Mouse (Mus musculus): Measurements from ENCODE around the gene Glod4. TPM values are rescaled to one million over a fixed set of nuclear protein-coding genes. Genes with fewer than 3 reads are reported as not detected.

The Glod4 gene
- polyA plus RNA-seq, 1 experiment from 2014 or later: 111 TPM

GRCm38 (mm10) chr11:76099193-76099975, 144.1 kb downstream of the Glod4 start:
- Histone ChIP-seq H3K36me3 (peaks cover 9% of the 10 kb centered on the region), H3K27me3 (replicated peaks) (no peaks in the 10 kb centered on the region), H3K4me3 (no peak overlapping the region), H3K4me2 (no peak overlapping the region), H3K4me1 (replicated peaks) (peaks cover 25% of the 10 kb centered on the region), H3K27ac (ENCODE audit: poor library complexity, severe bottlenecking) (0 out of 2 replicates have a peak overlapping the region, but pooled peaks have one; percentile 4), H3K9me3 (replicated peaks) (no peaks in the 10 kb centered on the region), H3K9ac (no peak overlapping the region)
- 57% methylated on average over 4 of the region's 4 CpGs for WGBS
- no peak for ATAC-seq (ENCODE audit: insufficient number of reproducible peaks, low FRiP score)

DNA sequence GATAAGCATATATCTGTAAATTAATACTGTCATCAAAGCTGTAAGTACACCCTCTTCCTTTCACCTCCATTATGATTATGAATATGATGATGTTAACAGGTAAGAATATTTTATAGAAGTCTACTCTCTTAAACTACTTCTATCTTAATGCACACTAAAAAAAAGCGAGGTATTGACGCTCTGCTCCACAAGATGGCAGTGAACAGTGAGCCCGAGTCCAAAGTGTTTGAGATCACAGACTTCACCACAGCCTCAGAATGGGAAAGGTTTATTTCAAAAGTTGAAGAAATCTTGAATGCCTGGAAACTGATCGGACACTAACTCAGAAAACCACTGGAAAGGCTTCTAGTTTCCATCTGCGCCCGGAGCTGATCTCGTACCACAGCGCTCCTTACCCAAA, 149.9 kb downstream of the Glod4 start:
- Histone ChIP-seq H3K4me1 (replicated peaks) (no peaks in the 10 kb centered on the region), H3K9me3 (replicated peaks) (no peaks in the 10 kb centered on the region), H3K9ac (no peak overlapping the region), H3K4me3 (no peak overlapping the region), H3K36me3 (peaks cover 26% of the 10 kb centered on the region), H3K27ac (ENCODE audit: poor library complexity, severe bottlenecking) (no peak overlapping the region), H3K4me2 (no peak overlapping the region), H3K27me3 (replicated peaks) (no peaks in the 10 kb centered on the region)
- no peak for ATAC-seq (ENCODE audit: insufficient number of reproducible peaks, low FRiP score)
- 81% methylated on average over 8 of the region's 8 CpGs for WGBS

DNA sequence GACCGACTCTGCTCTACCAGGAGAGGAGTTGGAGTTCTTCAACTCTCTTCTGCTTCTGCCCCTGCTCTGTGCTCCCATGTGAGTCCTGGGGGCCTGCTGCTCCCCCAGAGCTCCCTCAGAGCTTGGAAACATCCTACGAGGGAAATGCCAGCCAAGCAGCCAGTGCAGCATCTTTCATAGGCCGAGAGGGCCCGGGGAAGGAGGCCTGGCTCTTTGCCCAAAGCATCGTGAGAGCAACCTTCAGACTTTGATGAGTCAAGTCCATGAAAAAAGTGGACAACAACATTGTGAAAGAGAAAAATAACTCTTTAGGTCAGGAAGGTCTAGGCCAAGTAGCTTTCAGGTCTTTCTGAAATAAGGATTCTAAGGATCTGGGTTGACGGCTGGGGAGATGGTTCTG, 153.7 kb downstream of the Glod4 start:
- peaks cover 37% of the 10 kb centered on the region for H3K36me3 ChIP-seq
- H3K4me1 ChIP-seq (replicated peaks): 0 out of 2 replicates have a peak, but pooled peaks cover 4% of the 10 kb centered on the region
- H3K4me3 ChIP-seq: no peak overlapping the region
- WGBS: 78% methylated on average over 6 of the region's 6 CpGs
- H3K9me3 ChIP-seq (replicated peaks): no peaks in the 10 kb centered on the region
- H3K27ac ChIP-seq (ENCODE audit: poor library complexity, severe bottlenecking): no peak overlapping the region
- no peaks in the 10 kb centered on the region for H3K27me3 ChIP-seq (replicated peaks)
- no peak for ATAC-seq (ENCODE audit: insufficient number of reproducible peaks, low FRiP score)
- no peak overlapping the region for H3K4me2 ChIP-seq
- no peak overlapping the region for H3K9ac ChIP-seq

- Histone ChIP-seq H3K4me3 (no peak overlapping the region), H3K36me3 (peaks cover 37% of the 10 kb centered on the region), H3K27ac (ENCODE audit: poor library complexity, severe bottlenecking) (no peak overlapping the region), H3K27me3 (replicated peaks) (no peaks in the 10 kb centered on the region), H3K4me1 (replicated peaks) (peaks cover 9% of the 10 kb centered on the region; the same call in 1 of the 2 replicates), H3K4me2 (no peak overlapping the region), H3K9ac (no peak overlapping the region), H3K9me3 (replicated peaks) (no peaks in the 10 kb centered on the region)
- WGBS: 73% methylated on average over 4 of the region's 4 CpGs
- no peak for ATAC-seq (ENCODE audit: insufficient number of reproducible peaks, low FRiP score)
Measured at GRCm38 (mm10) chr11:76088506-76088905, 155.0 kb downstream of the Glod4 start.

GRCm38 (mm10) chr11:76085898-76086591, 157.5 kb downstream of the Glod4 start:
- 66% methylated on average over 5 of the region's 5 CpGs for WGBS
- H3K36me3 ChIP-seq: peaks cover 43% of the 10 kb centered on the region
- H3K4me1 ChIP-seq (replicated peaks): peaks cover 9% of the 10 kb centered on the region; the same call in 1 of the 2 replicates

DNA sequence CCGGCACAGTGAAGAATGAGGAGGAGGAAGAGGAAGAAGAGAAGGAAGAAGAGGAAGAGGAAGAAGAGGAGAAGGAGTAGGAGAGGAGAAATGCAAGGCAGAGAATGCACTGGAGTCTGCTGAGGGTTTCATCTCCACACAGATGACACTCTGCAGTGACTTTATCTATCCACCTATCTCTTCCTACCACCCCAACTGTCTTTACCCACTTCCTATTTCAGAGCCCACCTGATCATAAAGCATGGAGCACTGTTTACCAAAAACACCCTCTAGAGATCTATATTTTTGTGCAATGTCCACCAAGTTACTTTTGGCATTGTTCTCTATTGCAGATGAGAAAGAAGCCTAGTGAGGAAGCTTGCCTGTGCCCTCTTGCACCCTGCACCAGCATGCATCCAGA, 158.6 kb downstream of the Glod4 start:
- H3K27ac ChIP-seq (ENCODE audit: poor library complexity, severe bottlenecking): no peak overlapping the region
- H3K4me3 ChIP-seq: no peak overlapping the region
- no peak overlapping the region for H3K4me2 ChIP-seq
- peaks cover 9% of the 10 kb centered on the region; the same call in 1 of the 2 replicates for H3K4me1 ChIP-seq (replicated peaks)
- 95% methylated on average over 1 of the region's 1 CpGs for WGBS
- no peaks in the 10 kb centered on the region for H3K9me3 ChIP-seq (replicated peaks)
- peaks cover 49% of the 10 kb centered on the region for H3K36me3 ChIP-seq
- no peak overlapping the region for H3K9ac ChIP-seq
- H3K27me3 ChIP-seq (replicated peaks): no peaks in the 10 kb centered on the region
- no peak for ATAC-seq (ENCODE audit: insufficient number of reproducible peaks, low FRiP score)

More at GRCm38 (mm10) chr11:76085898-76086591, 157.5 kb downstream of the Glod4 start:
- no peak overlapping the region for H3K27ac ChIP-seq (ENCODE audit: poor library complexity, severe bottlenecking)
- no peak for ATAC-seq (ENCODE audit: insufficient number of reproducible peaks, low FRiP score)
- no peak overlapping the region for H3K4me3 ChIP-seq
- no peaks in the 10 kb centered on the region for H3K9me3 ChIP-seq (replicated peaks)
- H3K9ac ChIP-seq: no peak overlapping the region
- H3K27me3 ChIP-seq (replicated peaks): no peaks in the 10 kb centered on the region
- H3K4me2 ChIP-seq: no peak overlapping the region

DNA sequence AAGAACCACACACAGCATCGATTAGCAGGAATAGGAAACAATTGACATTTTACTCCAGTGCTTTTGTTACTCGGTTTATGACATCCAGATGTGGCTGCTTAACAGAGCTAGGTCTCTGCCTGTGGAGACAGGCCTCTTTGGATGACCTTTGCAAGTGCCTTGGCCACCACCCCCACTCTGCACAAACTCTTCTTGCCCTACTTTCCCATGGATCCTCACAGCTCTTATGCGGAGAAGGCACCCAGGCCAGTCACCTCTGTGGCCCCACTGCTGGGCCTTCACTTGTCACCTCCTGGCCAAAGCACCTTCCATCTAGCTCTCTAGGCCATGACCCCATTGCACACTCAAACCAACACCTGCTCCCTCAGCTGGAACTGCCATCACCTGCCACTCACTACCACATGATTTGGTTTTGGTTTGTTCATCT, 159.6 kb downstream of the Glod4 start:
- peaks cover 52% of the 10 kb centered on the region for H3K36me3 ChIP-seq
- ATAC-seq (ENCODE audit: insufficient number of reproducible peaks, low FRiP score): no peak
- H3K27ac ChIP-seq (ENCODE audit: poor library complexity, severe bottlenecking): no peak overlapping the region
- H3K4me1 ChIP-seq (replicated peaks): peaks cover 9% of the 10 kb centered on the region; the same call in 1 of the 2 replicates
- H3K9me3 ChIP-seq (replicated peaks): no peaks in the 10 kb centered on the region
- H3K4me2 ChIP-seq: no peak overlapping the region
- no peak overlapping the region for H3K9ac ChIP-seq
- no peaks in the 10 kb centered on the region for H3K27me3 ChIP-seq (replicated peaks)
- 78% methylated on average over 3 of the region's 3 CpGs for WGBS
- no peak overlapping the region for H3K4me3 ChIP-seq

GRCm38 (mm10) chr11:76081048-76081640, 162.4 kb downstream of the Glod4 start:
- no peak overlapping the region for H3K4me3 ChIP-seq
- 82% methylated on average over 6 of the region's 6 CpGs for WGBS
- ATAC-seq (ENCODE audit: insufficient number of reproducible peaks, low FRiP score): no peak
- H3K27me3 ChIP-seq (replicated peaks): no peaks in the 10 kb centered on the region
- H3K36me3 ChIP-seq: peaks cover 42% of the 10 kb centered on the region
- H3K27ac ChIP-seq (ENCODE audit: poor library complexity, severe bottlenecking): no peak overlapping the region
- peaks cover 6% of the 10 kb centered on the region; the same call in 1 of the 2 replicates for H3K4me1 ChIP-seq (replicated peaks)
- no peak overlapping the region for H3K9ac ChIP-seq
- no peak overlapping the region for H3K4me2 ChIP-seq
- H3K9me3 ChIP-seq (replicated peaks): no peaks in the 10 kb centered on the region

- Histone ChIP-seq H3K4me2 (no peak overlapping the region), H3K9me3 (replicated peaks) (no peaks in the 10 kb centered on the region), H3K4me1 (replicated peaks) (peaks cover 6% of the 10 kb centered on the region; the same call in 1 of the 2 replicates), H3K27me3 (replicated peaks) (no peaks in the 10 kb centered on the region), H3K9ac (no peak overlapping the region), H3K27ac (ENCODE audit: poor library complexity, severe bottlenecking) (no peak overlapping the region), H3K36me3 (peaks cover 40% of the 10 kb centered on the region), H3K4me3 (no peak overlapping the region)
- 73% methylated on average over 2 of the region's 2 CpGs for WGBS
- ATAC-seq (ENCODE audit: insufficient number of reproducible peaks, low FRiP score): no peak
Measured at GRCm38 (mm10) chr11:76080293-76080692, 163.2 kb downstream of the Glod4 start.

DNA sequence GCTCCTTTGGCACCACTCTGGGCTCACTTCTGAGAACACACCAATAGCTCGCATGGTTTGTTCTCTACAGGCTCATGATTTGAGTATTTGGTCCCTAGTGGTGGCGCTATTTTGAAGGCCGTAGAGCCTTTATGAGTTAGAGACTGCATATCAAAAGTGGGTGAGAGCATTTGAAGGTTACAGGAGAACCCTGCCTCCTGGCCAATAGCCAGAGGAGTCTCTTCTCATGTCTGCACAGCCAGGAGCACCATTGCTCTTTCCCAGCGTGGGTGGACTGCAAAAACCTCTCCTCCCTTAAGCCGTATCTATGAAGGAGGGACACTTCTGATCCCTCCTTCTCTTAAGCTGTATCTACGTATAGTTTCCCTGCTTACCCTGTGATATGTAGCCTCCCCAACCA, 166.2 kb downstream of the Glod4 start:
- Histone ChIP-seq H3K9me3 (replicated peaks) (no peaks in the 10 kb centered on the region), H3K27ac (ENCODE audit: poor library complexity, severe bottlenecking) (no peak overlapping the region), H3K4me1 (replicated peaks) (peaks cover 9% of the 10 kb centered on the region), H3K4me2 (no peak overlapping the region), H3K36me3 (peaks cover 41% of the 10 kb centered on the region), H3K9ac (no peak overlapping the region), H3K27me3 (replicated peaks) (no peaks in the 10 kb centered on the region), H3K4me3 (no peak overlapping the region)
- ATAC-seq (ENCODE audit: insufficient number of reproducible peaks, low FRiP score): no peak
- 80% methylated on average over 6 of the region's 6 CpGs for WGBS
